Mouse (Mus musculus): ENCODE results near the gene Ammecr1.

Ammecr1 gene

GRCm38 (mm10) chrX:142914208-142914607 lies 52.3 kb downstream of the Ammecr1 start:
- no peak for DNase-seq

DNA sequence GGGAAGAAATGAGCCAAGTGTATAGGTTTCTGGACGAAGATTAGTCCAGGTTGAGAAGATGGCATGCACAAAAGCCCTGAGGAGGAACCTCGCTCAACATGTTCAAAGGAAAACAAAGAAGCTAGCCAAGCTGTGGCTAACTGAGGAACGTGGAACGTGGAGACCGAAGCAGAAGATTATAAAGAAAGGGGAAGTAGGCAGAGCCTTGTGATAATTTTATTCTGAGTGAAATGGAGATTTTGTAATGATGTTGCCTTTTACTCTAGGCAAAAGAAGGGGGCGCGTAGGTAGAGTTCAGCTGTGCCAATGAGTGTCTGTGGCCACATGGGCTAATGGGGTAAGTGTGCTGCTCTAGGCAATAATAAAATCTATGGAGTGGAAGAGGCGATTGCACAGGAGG lies 62.7 kb downstream of the Ammecr1 start:
- DNase-seq = no peak

DNA sequence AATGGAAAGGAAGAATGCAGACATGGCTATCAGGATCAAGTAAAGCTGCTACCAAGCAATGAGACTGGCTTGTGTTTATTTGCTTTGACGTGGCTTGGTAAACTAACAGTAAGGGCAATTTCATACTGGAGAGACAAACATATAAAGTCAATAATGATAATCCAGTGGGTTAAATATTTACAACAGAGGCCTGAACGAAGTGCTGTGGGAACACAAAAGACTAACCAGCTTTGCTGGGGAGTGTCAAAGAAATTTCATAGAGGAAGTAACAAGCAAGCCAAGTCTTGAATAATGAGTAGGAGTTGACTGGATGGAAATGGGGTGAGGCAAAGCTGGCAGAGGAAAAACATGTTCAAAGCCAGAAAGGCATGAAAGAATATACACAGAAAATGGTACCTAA lies 63.9 kb downstream of the Ammecr1 start:
- no peak for DNase-seq

- no peak for DNase-seq
Observed at GRCm38 (mm10) chrX:142901915-142902314, 64.6 kb downstream of the Ammecr1 start.

DNA sequence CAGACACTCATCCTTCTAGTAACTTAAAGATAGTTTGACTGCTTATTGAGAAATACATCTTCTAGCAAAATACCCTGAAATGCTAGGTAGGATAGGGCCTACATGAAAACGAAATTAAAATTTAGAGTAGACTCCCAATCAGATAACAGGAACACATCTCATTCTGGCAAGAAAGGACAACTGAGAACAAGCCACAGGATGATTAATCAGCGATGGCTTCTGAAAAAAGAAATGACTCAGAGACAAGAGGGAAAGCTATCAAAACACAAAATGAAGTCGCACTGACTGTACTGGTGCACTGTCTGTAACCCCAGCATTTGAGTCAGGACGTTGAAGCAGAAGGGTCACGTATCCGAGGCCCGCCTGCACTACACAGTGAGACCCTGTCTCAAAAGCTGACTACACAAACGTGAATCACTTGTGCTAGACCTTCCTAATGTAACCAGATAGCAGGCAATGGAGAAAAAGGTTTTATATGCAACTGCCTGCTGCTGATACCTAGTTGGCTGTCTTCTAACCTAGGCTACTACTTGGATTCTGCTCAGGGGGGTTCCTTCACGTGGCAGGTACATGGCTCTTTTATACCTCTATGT lies 68.1 kb downstream of the Ammecr1 start:
- no peak for DNase-seq

DNA sequence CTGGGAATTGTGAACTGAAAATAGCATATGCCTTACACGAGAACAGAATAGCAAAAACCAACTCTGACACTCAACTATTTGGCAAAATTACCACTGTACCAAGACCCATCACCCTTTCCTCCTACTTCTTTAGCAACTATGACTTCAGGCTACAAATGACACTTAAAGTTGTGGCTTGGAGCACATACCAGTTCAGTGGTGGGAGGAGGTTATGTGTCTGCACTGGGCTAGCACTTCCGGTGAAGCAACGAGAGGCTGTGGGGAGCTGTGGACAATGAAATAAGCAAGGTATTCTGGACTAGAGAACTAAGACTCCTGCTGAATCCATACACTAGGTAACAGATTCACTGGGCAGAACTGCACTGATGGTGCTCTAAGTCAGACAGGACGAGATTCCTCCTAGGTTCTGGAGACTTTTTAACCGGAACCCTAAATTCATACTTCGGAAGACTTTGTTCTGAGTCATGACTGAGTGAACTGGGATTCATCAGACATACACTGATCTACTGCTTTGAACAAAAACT lies 69.0 kb downstream of the Ammecr1 start:
- DNase-seq = no peak

DNA sequence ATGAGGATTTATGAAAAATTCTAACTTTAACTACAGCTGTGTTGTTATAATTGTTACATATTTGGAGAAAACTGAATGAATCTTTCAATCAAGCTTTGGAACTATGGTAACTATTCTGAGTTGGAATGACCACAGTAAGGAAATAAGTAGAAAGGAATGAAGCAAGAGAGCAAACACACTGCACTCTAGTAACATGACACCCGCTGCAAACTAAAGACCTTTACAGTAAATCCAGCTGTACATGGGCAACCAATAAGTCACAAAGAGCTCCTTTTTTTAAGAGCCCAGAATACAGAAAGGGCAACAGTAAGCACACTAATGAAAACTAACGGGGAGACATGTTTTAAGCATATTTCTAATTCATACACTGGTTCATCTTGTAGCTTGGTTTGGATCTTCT lies 71.2 kb downstream of the Ammecr1 start:
- DNase-seq = no peak

GRCm38 (mm10) chrX:142885962-142886361 lies 80.6 kb downstream of the Ammecr1 start:
- DNase-seq = no peak

DNA sequence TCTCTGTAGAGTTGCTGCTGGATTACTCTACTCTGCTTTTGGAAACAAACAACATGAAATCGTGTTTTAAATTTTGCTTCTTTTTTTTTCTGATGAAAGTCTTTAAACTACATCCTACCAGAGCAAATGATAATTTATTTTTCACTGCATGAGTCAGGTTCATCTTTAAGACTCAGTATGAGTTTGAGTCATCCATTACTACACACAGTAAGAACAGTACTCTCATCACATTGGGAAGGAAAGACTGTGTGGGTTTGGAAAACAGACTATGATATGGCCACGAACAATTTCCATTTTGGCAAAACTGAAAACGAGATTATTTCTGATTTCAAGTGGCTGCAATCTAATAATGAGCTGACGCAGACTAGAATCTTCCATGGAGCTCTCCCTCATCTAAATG lies 82.9 kb downstream of the Ammecr1 start:
- DNase-seq = no peak

GRCm38 (mm10) chrX:142882255-142882654 lies 84.3 kb downstream of the Ammecr1 start:
- DNase-seq = no peak

DNA sequence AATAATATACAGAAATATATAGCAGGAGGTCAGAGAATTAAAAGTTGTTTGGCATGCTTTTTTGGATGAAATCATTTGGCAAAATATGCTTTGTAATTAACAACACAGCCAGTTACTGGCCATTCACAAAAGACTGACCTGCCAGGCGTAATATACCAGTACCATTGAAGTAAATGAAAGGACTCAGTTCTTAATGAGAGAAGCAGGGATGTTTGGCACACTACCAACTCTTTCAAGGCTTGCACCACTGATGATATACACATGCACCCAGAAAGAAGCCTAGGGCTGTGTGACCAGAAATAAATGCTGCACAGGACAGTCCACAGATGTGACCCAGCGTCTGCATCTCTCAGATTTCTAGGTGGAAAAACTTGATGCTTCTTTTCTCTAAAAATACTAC lies 96.7 kb downstream of the Ammecr1 start:
- no peak for DNase-seq

DNA sequence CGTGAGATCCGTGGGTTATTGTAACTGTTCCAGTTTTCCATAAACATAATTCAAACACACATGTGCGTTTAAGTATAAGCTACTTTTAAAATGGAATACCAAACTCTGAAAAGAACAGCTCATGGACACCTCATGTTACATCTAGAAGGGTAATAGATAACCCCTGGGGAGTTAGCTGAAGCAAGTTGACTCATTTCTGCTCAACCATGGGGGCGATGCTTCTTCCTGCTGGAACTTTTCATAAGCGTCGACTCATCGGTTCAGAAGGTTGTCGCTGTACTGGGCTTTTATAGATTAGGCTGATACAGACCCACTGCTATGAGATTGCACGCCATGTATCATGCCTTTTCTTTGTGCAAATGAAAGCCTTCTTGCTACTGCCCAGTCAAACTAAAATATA lies 118.5 kb downstream of the Ammecr1 start:
- DNase-seq = no peak

DNA sequence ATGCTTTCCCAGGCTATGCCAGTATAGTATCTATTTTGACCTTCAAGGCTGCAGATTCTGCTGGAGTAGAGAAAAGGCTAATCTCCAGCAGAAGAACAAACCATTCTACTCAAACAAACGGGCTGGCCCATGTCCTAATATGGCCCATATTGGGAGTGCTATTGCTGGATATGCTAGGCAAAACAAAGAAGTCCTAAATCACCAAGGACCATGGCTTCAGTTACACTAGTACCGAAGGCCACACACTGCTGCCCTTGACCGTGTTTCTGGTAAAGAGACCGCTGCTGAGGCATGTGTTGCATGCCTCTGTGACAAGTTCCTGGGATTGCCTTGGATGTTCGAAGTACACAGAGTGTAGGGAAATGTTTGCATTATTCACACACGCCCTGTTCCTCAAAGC lies 120.3 kb downstream of the Ammecr1 start:
- DNase-seq = no peak

DNA sequence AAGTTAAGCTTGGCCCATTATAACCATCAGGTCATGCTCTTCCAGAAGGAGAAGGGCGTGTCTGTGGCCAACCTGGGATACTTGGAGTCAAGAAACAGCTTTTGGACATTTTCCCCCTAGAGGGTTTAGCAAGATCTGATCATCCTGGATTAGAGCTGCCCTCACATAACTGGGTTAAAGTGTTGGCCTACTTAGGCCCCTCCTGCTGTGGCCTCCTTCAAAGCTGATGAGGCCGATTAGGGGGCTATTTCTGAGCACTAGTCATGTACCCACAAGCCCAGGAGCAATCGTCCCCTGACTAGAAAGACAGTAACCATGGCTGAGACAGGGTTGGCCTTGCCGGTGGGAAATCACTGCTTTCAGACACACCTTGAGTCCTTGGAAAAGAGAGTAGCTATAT lies 124.6 kb downstream of the Ammecr1 start:
- DNase-seq = no peak

GRCm38 (mm10) chrX:142839411-142839810 lies 127.1 kb downstream of the Ammecr1 start:
- DNase-seq = no peak

GRCm38 (mm10) chrX:142838841-142839240 lies 127.7 kb downstream of the Ammecr1 start:
- no peak for DNase-seq

DNA sequence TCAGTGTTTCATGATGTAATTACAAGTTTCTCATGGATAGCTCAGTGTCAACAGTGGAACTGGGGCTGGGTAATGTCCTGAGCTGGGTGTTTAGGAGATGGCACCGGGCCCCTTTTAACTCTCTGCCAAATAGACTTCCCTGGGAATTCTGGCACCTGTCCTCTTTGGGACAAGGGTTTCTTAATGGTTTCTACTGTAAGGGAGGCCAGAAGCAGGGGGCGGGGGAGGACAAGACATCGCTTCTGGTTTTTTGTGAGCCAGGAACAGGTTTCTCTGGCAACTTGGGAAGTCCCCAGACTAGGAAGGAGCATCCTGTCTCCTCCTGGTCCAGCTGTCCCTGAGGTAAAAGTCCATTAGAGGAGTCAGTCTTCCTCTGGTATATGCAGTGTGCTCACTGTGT lies 129.2 kb downstream of the Ammecr1 start:
- DNase-seq = no peak

GRCm38 (mm10) chrX:142836399-142836798 lies 130.1 kb downstream of the Ammecr1 start:
- no peak for DNase-seq

- DNase-seq = no peak
Observed at GRCm38 (mm10) chrX:142834807-142835206, 131.7 kb downstream of the Ammecr1 start.

GRCm38 (mm10) chrX:142833164-142833796 lies 133.2 kb downstream of the Ammecr1 start:
- no peak for DNase-seq

- DNase-seq = no peak
Observed at GRCm38 (mm10) chrX:142832221-142832620, 134.3 kb downstream of the Ammecr1 start.

DNA sequence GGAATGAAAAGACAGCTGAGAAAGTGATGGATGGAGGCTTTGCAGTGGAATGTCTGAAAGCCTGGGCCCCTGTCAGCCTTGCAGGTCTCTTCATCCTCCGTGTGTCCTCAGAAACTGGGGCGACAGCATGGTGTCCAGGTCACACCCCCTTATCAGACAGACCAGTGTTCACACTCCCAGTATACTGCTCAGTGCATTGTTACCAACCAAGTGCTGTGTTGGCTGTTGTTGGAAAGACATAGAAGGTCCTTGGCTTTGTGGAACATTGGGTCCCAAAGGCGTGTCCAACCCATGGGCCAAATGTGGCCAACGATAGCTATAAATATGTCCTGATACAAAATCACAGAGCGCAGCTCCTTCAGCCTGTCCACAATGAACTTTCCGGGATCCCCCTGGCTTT lies 136.0 kb downstream of the Ammecr1 start:
- DNase-seq = no peak

- DNase-seq = no peak
Observed at GRCm38 (mm10) chrX:142829866-142830470, 136.6 kb downstream of the Ammecr1 start.

DNA sequence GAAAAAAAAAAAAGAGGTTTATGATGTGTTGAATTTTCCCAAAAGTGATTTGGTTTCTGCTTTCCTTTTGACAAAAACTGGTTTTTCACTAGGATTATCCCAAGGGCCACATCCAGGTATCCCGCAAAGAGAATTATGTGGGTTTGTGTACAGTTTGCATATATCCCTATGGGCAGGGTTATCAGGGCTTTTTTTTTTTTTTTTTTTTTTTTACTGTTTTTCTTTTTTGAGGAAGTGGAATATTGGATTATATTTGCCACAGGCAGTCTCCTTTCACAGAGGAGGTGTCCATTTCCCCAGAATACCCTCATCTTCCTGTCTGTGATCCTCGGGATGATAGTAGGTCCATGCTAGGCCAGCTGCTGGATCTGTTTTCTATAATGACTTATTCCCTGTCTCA lies 137.3 kb downstream of the Ammecr1 start:
- no peak for DNase-seq
